Mouse (Mus musculus) embryonic fibroblast, embryonic 13.5 days (primary cell): ENCODE measurements around the gene Cfap65. TPM values are rescaled to one million over a fixed set of nuclear protein-coding genes. Genes with fewer than 3 reads are reported as not detected.

Experiments used
- H3K27ac ChIP-seq: 2 replicates; pipeline ENCODE4 v1.5.1; 2012; ENCODE audit warnings: low read length, control low read depth, inconsistent platforms; ENCODE audit not compliant: insufficient read depth
- H3K4me1 ChIP-seq: 2 replicates; pipeline ENCODE4 v1.6.1; 2011; ENCODE audit warnings: low read length; ENCODE audit not compliant: control insufficient read depth, insufficient read depth
- H3K4me3 ChIP-seq: 2 replicates; pipeline ENCODE4 v1.5.1; 2011; ENCODE audit warnings: mild to moderate bottlenecking, control low read depth, low read length; ENCODE audit not compliant: insufficient read depth
- CTCF ChIP-seq: IDR thresholded peaks from 2 replicates; pipeline ENCODE4 v1.5.1; 2011; ENCODE audit warnings: mild to moderate bottlenecking, control low read depth, low read length, moderate library complexity, borderline replicate concordance; ENCODE audit not compliant: insufficient read depth
- POLR2A ChIP-seq: IDR thresholded peaks from 2 replicates; pipeline ENCODE4 v1.6.1; 2011; ENCODE audit warnings: low read depth, mild to moderate bottlenecking, control low read depth, low read length, moderate library complexity
- polyA plus RNA-seq: library from polyadenylated mRNA; stranded (reverse); fragments of >200 nt; gene quantifications from 2 replicates; pipeline ENCODE4 v1.2.4, GENCODE M21; 2011; ENCODE audit warnings: low read depth; ENCODE audit not compliant: missing spikeins, insufficient read length

The Cfap65 gene
- polyA plus RNA-seq, 1 experiment: not detected

- no peak overlapping the region for H3K27ac ChIP-seq
- TF ChIP-seq CTCF (no peak), POLR2A (no peak)
- no peaks in the 10 kb centered on the region for H3K4me1 ChIP-seq
- H3K4me3 ChIP-seq: no peak overlapping the region
These were observed 36.6 kb downstream of the Cfap65 start for GRCm38 (mm10) chr1:74898656-74899431.

- TF ChIP-seq POLR2A (no peak), CTCF (no peak)
- Histone ChIP-seq H3K4me3 (no peak overlapping the region), H3K4me1 (no peaks in the 10 kb centered on the region), H3K27ac (no peak overlapping the region)
These were observed 37.4 kb downstream of the Cfap65 start for GRCm38 (mm10) chr1:74897976-74898375.

GRCm38 (mm10) chr1:74894966-74895365 is 40.4 kb downstream of the Cfap65 start:
- Histone ChIP-seq H3K4me1 (no peaks in the 10 kb centered on the region), H3K27ac (no peak overlapping the region), H3K4me3 (no peak overlapping the region)
- TF ChIP-seq CTCF: no peak
- TF ChIP-seq POLR2A: no peak

GRCm38 (mm10) chr1:74893134-74893855 is 42.1 kb downstream of the Cfap65 start, which contains the start of gene Cryba2:
Gene Cryba2 (minus strand): TSS chr1:74893143.
- Histone ChIP-seq H3K4me3 (no peak within 1 kb of the TSS), H3K27ac (no peak within 1 kb of the TSS), H3K4me1 (no peaks in the 10 kb centered on the region)
- TF ChIP-seq CTCF: peak; percentile 47; the same call in 1 of the 2 replicates
- TF ChIP-seq POLR2A: no peak

GRCm38 (mm10) chr1:74892351-74893133 is 42.9 kb downstream of the Cfap65 start:
- H3K27ac ChIP-seq: no peak overlapping the region
- H3K4me3 ChIP-seq: no peak overlapping the region
- no peaks in the 10 kb centered on the region for H3K4me1 ChIP-seq
- TF ChIP-seq POLR2A (no peak), CTCF (no peak)

GRCm38 (mm10) chr1:74891513-74891912 is 43.9 kb downstream of the Cfap65 start:
- TF ChIP-seq POLR2A (no peak), CTCF (no peak)
- Histone ChIP-seq H3K4me3 (no peak overlapping the region), H3K4me1 (no peaks in the 10 kb centered on the region), H3K27ac (no peak overlapping the region)

GRCm38 (mm10) chr1:74885369-74886042 is 49.9 kb downstream of the Cfap65 start, which contains the start of gene Fev:
Gene Fev (minus strand): TSS chr1:74885419.
- Histone ChIP-seq H3K4me3 (no peak within 1 kb of the TSS), H3K4me1 (no peaks in the 10 kb centered on the region), H3K27ac (no peak within 1 kb of the TSS)
- no peak for TF ChIP-seq CTCF
- no peak for TF ChIP-seq POLR2A

- H3K4me3 ChIP-seq: no peak overlapping the region
These were observed 50.9 kb downstream of the Cfap65 start for GRCm38 (mm10) chr1:74884196-74885141.

More at GRCm38 (mm10) chr1:74884196-74885141, 50.9 kb downstream of the Cfap65 start:
- no peak overlapping the region for H3K27ac ChIP-seq
- TF ChIP-seq POLR2A: no peak
- no peak for TF ChIP-seq CTCF
- no peaks in the 10 kb centered on the region for H3K4me1 ChIP-seq
